In genomic region chr4:138708636-138709035, GRCm38 (mm10) we compare ENCODE assay signal across 7 mouse cellular contexts. TPM values are rescaled to one million over a fixed set of nuclear protein-coding genes. Genes with fewer than 3 reads are reported as not detected.
DNase-seq lines count a peak whose midpoint lies in the region.

No protein-coding gene starts in this region.

- peak; percentile 59 for DNase-seq in ovary, postnatal 36 days (ENCODE audit: low spot score)
- DNase-seq in ovary, adult 18-20 months (ENCODE audit: low spot score) = no peak
- DNase-seq in adrenal gland, adult 18-20 months (ENCODE audit: low spot score in 2 of 2) = peak; percentile 56 to 65
- peak; percentile 71 for DNase-seq in embryo, embryonic 11 days
- DNase-seq in kidney, adult 18-20 months = peak; percentile 80
- DNase-seq in lung, postnatal 25 days (ENCODE audit: low spot score) = peak; percentile 67
- peak; percentile 76 for DNase-seq in thymus, postnatal 25 days

RNA-seq across cellular contexts. Expression of gene Pla2g2c, which starts 16.0 kb away (rescaled TPM):
- total RNA-seq in adrenal gland, adult 18-20 months (2021) = under 1 TPM in 1 of 2 experiments, not detected in 1; 0.19 TPM

RNA-seq across cellular contexts. Expression of gene Ubxn10, which starts 28.3 kb away (rescaled TPM):
- total RNA-seq in adrenal gland, adult 18-20 months (2021) = under 1 TPM; 0.70 to 0.99 TPM

RNA-seq across cellular contexts. Expression of gene Pla2g2f, which starts 48.8 kb away (rescaled TPM):
- total RNA-seq in adrenal gland, adult 18-20 months (2021) = 10 to 100 TPM; 27.9 to 38.5 TPM
